Comparison of ENCODE assay signal across 8 mouse cellular contexts in genomic region chr13:55536194-55537175, GRCm38 (mm10). TPM values are rescaled to one million over a fixed set of nuclear protein-coding genes. Genes with fewer than 3 reads are reported as not detected.
A peak's percentile ranks its signal among the peaks of the same experiment; 100 is the strongest.
DNase-seq lines count a peak whose midpoint lies in the region; ATAC-seq and TF ChIP-seq lines count a peak whose summit lies in the region.

TSS of gene Ddx41 (minus strand) at chr13:55536658.

- H3K4me3 ChIP-seq in hindbrain, embryonic 10.5 days = peak within 1 kb of the TSS; percentile 63
- H3K4me3 ChIP-seq in lung, postnatal 0 days (ENCODE audit: low read depth, low read length) = peak within 1 kb of the TSS; percentile 83

- TF ChIP-seq EP300 in lung, postnatal 0 days (IDR thresholded peaks at IDR 0.05) = no peak

- ATAC-seq in frontal cortex, adult (ENCODE audit: low TSS enrichment) = peak; percentile 94
- ATAC-seq in lung, postnatal 0 days = peak; percentile 99

- peak within 1 kb of the TSS; percentile 85 for H3K4me2 ChIP-seq in lung, postnatal 0 days (replicated peaks; ENCODE audit: low read depth, low read length)

- H3K4me1 ChIP-seq in hindbrain, embryonic 10.5 days (replicated peaks) = peaks cover 17% of the 10 kb centered on the region
- peaks cover 3% of the 10 kb centered on the region; the same call in 1 of the 2 replicates for H3K4me1 ChIP-seq in lung, postnatal 0 days (ENCODE audit: insufficient read depth, low read depth, low read length)

- H3K27me3 ChIP-seq in hindbrain, embryonic 10.5 days (ENCODE audit: insufficient read depth, poor library complexity, severe bottlenecking) = no peaks in the 10 kb centered on the region
- H3K27me3 ChIP-seq in lung, postnatal 0 days (replicated peaks; ENCODE audit: insufficient read depth, low read length) = no peaks in the 10 kb centered on the region

- H3K36me3 ChIP-seq in hindbrain, embryonic 10.5 days = peaks cover 78% of the 10 kb centered on the region
- 0 out of 2 replicates have a peak, but pooled peaks cover 22% of the 10 kb centered on the region for H3K36me3 ChIP-seq in lung, postnatal 0 days (ENCODE audit: insufficient read depth, low read length)

- no peaks in the 10 kb centered on the region for H3K9me3 ChIP-seq in hindbrain, embryonic 10.5 days
- no peaks in the 10 kb centered on the region for H3K9me3 ChIP-seq in lung, postnatal 0 days (ENCODE audit: low read length)

- WGBS in hindbrain, embryonic 10.5 days = under 1% methylated on average over 70 of the region's 70 CpGs
- 1% methylated on average over 69 of the region's 70 CpGs for WGBS in lung, postnatal 0 days

- TF ChIP-seq CTCF in lung, postnatal 0 days (IDR thresholded peaks at IDR 0.05) = peak; percentile 94

- DNase-seq in MN1 (ENCODE audit: low spot score) = peak; percentile 100
- peak; percentile 100 for DNase-seq in cerebellum, adult 9-10 months
- peak; percentile 100 for DNase-seq in hindbrain, embryonic 10.5 days (ENCODE audit: low spot score)
- peak; percentile 100 for DNase-seq in layer of hippocampus, adult 9-11 months
- peak; percentile 99 for DNase-seq in lung, postnatal 0 days (ENCODE audit: low spot score)
- peak; percentile 100 for DNase-seq in ovary, postnatal 14 days (ENCODE audit: low spot score)
- peak; percentile 98 for DNase-seq in thymus, postnatal 14 days

- H3K9ac ChIP-seq in lung, postnatal 0 days (replicated peaks; ENCODE audit: low read depth) = peak within 1 kb of the TSS; percentile 68

- peak within 1 kb of the TSS; percentile 92 for H3K27ac ChIP-seq in hindbrain, embryonic 10.5 days
- H3K27ac ChIP-seq in lung, postnatal 0 days (ENCODE audit: low read length) = no peak within 1 kb of the TSS

RNA-seq across cellular contexts. Expression of gene Ddx41, which starts in this region (rescaled TPM):
- polyA plus RNA-seq in hindbrain, embryonic 10.5 days (2016; fragmentation: Nextera tagmentation; extraction: Ambion mirVana) = 85.2 and 88.2 TPM in 2 replicates
- 35.3 and 36.8 TPM in 2 replicates for polyA plus RNA-seq in lung, postnatal 0 days (2015; fragmentation: Nextera tagmentation; extraction: Ambion mirVana)
